Mouse (Mus musculus): ENCODE data around the gene Pde7b.

- TF ChIP-seq CTCF (IDR thresholded peaks at IDR 0.05; ENCODE audit: borderline replicate concordance, extremely low read depth, insufficient read depth, insufficient read length) (no peak), POLR2A (IDR thresholded peaks at IDR 0.05; ENCODE audit: borderline replicate concordance, extremely low read depth, insufficient read depth, insufficient read length, poor library complexity, severe bottlenecking) (no peak)
Observed at GRCm38 (mm10) chr10:20518529-20518889, 206.4 kb downstream of the Pde7b start.

Measured in brain, embryonic 14.5 days (tissue).